Mouse (Mus musculus) T-helper 1 cell (primary cell): ENCODE data around the gene Cfap221.

Experiments used
- in situ Hi-C: fragments of 300-600 bp; cut with MboI, MseI; formaldehyde crosslinking; loops from one replicate; pipeline ENCODE4 v1.15.1; 2025; ENCODE audit warnings: high pct_unique_total_duplicates

The Cfap221 gene

DNA sequence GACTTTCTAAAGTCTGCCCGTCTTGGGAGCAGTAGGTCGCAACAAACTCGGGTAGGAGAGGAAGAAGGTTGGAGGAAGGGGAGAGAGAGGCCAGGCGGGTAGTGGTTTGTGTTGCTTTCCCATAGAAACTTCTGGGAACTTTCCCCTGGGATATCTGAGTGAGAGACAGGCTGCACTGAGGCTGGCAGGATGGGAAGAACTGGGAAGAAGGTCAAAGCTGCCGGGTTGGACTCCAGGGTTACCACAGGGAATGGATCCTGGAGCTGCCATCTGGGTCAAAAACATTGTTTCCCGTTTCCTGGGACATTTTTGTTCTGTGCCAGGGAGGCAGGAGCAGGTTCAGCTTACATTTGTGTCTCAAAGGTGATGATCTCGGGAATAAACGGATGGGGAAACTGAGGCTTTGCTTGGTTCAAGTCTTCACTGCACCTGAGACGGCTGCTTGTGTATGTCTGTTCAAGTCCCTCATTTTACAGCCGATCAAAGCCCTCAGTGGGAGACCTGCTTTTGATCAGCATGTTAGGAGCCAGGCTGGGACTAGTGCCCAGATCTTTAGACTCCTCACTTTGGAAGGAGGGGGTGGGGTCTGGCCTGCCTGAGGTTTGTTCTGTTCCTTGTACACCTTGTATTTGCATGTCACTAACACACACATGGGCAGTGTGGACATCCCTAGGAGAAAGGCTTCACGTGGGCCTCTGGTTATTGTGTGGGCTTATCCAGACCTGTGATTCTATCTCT, 11.0 kb upstream of the Cfap221 start:
- in situ Hi-C loops: no loop called here

DNA sequence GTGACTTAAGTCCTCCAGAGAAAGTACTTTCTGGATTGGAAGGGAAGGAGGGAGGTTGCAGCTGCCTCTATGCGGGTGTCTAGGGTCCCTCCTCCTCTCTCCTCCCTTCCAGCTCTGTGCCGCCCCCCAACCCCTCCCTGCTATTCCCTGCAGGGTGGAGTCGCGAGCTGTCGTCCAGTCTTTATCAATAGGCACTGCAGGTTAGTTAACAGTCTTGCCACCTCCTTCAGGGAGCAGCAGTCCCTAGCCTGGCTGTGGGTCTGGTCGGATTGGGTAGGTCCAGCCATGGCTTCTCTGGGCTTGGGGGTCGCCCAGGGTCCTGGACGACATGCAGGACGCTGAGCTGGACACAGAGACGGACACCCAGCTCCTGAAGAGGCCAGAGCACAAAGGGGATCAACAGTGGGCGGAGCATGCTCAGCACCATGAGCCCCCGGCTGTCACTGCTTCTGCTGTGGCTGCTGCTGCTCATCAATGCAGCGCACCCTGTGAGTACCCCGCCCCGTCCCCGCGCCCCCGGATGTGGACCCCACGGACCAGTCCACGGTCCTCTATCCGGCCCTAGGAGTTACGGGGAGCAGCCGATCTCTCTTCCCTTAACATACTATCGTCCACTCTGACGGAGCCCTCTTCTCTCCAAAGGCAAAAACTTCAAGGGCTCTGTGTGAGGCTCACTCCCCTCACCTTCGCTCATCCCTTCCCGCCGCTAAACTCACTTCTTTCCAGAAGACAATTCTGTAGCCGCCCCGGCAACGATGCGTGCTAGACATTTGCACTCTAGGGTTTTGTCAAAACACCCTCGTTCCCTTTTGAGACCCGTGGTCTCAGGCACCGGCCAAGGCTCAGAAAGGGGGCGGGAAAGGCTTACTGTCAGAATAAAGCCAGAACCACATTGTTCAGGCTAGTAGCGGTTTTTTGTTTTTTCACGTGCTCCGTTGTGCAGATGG, 10.1 kb upstream of the Cfap221 start, which contains the start of gene Sctr:
Gene Sctr (plus strand): TSS at position 51 of the 947 bp plus-strand sequence.
- in situ Hi-C loops: no loop called here

DNA sequence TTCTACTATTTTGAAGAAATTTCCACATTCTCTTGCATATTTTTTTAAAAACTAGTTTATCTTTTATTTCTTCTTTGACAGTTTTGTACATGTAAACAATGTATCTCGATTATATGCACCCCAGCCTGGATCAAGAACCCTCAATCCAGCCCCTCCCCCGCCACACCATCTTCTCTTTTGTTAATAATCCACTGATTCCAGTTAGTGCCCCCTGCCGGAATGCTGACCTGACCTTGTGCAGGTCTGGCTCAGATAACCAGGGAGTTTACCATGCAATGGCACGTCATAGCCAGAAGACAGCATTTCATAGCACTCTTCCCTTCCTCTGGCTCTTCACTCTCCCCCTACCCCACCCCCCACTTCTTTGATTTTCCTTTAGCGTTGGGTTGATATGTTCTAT, 610 bp upstream of the Cfap221 start:
- in situ Hi-C loops: no loop called here

DNA sequence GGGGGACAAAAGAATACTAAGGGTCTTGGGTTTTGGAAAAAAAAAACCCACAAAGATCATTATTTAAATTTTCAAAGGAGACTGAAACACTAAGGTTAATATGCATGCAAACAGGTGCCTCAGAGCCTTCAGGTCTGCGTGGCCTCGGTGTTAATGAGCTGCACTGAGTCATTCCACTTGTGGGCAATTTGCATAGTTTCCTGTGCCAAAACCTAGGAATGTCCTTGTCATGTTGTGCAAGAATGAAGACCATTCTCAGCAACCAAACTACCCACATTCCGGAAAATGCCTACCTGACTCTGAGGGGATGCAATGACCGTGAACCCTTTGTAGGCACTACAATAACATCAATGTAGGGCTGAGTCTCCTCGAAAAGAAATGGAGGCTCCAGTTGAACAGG, 10.5 kb downstream of the Cfap221 start:
- in situ Hi-C loops: no loop called here

DNA sequence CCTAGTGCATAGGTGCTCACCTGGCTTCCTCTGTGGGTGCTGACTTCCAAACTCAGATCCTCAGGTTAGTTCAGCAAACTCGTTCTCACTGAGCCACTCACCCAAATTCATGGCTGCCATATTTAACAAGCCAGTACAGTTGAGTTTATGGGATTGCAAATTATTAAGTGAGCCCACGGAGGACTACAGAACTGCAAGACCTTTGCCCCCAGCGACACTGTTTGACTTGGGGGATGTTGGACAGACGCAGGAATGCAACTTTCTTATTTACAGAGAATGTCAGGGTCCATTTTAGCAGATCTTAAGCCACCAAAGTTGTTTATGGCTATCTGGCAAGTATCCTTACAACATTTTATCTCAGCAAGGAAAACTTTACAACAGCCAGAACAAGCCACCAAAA, 21.9 kb downstream of the Cfap221 start:
- in situ Hi-C loops: no loop called here

DNA sequence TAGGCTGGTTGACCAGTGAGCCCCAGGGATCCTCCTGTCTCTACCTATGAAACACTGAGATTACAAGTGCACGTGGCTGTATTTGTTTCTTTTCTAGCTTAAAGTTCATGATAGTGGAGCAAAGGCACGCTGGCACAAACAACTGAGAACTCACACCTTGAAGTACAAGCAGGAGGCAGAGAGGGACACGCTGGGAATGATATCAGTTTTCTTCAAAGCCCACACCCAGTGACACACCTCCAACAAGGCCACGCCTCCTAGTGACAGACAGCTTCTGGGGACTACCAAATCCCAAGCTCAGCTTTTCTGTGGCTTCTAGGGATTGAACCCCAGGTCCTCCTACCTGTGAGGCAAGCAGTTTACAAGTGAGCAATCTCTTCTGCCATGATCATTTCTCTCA, 23.9 kb downstream of the Cfap221 start:
- in situ Hi-C loops: no loop called here

DNA sequence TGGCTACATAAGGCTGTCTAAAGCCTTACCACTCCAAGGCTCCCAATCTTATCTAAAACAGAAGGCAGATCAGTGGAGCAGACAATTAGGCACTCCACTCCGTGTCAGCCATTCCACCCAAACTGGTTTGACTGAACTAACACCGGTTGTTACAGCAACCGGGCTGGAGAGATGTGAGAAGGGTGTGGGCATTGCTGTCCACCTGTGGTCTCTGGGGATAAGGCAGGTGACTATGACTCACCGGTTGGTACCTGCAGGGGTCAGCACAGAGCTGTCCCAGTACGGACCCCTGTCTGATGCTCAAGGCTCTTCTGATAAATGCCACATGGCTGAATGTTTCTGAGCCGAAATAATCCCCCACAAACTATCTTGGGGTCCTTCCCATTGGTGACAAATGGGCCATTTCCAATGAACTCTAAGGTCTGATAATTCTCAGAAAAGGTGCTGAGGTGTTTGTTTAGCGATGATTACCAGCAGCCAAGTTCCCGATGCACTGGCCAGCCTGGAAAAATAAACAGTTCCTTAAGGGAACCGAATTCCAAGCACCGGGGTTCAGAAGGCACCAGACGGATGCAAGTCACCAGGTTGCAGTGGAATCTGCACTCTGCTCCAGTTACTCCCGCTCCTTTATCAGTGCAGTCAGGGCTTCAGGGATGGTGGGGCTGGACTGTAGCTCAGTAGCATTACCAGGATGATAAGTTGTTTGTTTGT, 31.1 kb downstream of the Cfap221 start:
- in situ Hi-C loops: no loop called here

DNA sequence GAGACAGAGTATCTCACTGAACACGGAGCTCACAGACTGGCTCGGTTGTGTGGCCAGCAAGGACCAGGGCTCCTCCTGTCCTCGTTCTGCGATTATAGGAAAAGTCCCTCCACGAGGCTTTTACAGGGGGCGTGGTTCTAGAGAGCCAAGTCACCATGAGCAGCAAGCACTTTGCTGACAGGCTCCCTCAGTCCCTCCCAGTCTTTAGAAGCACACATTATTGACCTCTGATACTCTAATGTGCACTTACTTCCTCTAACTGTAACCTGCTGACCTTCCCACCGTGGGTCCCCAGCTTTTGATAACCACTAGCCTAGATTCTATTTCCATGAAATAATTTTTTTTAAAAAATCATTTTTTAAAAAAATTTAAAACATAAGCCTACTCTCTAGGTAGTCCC, 37.1 kb downstream of the Cfap221 start:
- in situ Hi-C loops: no loop called here

DNA sequence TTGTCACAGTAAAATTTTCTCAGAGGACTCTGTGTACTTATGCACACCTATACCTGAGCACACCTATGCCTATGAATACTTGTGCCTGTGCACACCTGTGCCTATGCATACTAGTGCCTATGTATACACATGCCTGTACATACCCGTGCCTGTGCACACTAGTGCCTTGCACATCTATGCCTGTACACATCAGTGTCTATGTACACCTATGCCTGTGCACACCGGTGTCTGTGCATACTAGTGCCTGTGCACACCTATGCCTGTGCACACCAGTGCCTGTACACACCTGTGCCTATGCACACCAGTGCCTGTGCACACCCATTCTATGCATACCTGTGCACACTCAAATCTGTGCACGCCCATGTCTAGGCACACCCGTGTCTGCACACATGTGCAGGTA, 37.6 kb downstream of the Cfap221 start:
- in situ Hi-C loops: no loop called here

DNA sequence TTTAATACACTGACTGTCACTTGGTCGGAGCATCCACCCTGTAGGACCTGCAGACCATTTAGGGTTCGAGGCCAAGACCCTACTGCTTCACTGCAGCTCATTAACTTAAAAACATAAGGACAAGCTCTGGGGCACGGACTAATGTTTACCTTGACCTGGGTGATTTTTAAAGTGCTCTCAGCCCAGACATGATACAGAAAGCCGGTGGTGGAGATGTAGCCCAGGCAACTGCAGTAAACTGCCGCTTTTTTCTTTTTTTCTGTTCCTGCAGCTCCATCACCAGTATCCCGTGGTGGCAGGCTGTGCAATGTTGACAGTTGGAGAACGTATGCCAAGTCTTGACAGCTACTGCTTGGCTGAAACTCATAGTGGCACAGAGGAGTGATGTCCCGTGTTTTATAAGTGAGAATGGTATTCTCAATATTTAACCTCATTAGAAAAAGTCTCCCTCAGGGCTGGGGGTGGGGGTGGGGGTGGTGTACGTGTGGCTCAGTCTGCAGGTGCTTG, 39.3 kb downstream of the Cfap221 start:
- in situ Hi-C loops: no loop called here

DNA sequence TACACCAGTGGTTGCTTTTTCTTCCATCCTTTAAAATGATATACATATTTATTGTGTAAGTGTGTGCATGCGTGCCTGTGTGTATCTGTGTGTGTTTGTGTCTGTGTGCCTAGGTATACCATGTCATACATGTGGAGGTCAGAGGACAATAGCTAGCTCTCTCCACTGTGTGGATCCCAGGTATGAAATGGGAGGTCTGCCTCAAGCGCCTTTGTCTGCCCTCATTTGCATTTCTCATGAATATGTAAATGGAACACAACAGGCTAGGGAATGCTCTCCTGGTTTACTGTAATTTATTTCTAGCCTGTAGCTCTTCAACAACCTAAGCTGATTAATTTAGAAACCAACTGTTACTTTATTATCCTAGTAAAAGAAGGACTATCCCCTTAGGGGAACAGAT, 42.4 kb downstream of the Cfap221 start:
- in situ Hi-C loops: no loop called here

DNA sequence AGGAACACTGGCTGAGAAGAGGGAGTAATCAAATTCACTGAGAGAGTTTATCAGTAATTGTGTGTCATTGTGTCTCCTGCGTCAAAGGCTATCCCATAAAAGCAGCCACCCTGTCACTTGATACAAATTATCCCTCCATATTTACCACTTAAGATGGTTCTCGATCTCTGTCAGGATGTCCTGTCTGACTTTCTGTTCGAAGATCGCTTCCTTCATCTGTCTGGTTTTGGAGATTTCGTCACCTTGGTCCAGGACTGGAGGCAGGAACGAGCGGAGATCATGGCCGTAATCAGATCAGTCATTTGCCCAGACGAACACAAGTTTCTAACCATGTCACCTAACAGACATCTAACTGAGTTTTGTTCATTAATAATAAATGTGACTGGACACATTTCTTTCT, 43.6 kb downstream of the Cfap221 start:
- in situ Hi-C loops: no loop called here

DNA sequence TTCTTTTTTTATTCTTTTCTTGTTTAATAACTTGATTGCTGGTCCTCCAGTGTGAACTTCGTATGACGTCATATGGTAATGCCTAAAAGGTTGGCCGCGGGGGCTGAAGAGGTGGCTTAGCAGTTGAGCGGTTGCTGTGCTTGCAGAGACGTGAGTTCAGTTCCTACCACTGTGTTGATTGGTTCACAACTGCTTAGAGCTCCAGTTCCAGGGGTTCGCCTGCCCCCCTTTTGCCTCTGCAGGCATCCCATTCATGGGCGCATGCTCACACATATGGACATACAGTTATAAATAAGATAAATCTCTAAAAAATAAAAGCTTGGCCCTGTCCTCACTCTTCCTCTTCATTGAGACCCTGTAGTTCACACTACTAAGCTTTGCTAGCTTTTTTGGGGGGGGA, 46.9 kb downstream of the Cfap221 start:
- in situ Hi-C loops: no loop called here

DNA sequence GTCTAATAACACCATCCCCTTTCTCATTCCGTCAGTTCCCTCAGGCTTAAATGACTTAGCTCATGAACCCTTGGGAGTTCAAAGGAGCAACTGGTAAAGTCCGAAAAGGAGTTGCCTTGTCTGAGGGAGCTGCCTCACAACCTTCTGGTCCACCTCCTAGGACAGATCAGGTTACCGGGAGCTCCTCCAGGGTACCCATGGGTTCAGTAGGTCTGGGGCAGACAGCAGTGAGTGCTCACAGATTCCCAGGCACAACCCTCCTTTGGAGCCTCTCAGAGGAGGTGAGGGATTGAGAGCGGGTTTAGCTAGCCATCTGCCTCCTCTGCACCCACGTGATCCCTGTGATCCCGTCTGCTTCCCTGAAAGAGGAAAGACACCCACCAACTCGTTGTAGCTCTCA, 60.2 kb downstream of the Cfap221 start:
- in situ Hi-C loops: loop anchor here (25.0 kb wide), 1 partner anchor 850 kb away; no protein-coding TSS in a partner anchor

DNA sequence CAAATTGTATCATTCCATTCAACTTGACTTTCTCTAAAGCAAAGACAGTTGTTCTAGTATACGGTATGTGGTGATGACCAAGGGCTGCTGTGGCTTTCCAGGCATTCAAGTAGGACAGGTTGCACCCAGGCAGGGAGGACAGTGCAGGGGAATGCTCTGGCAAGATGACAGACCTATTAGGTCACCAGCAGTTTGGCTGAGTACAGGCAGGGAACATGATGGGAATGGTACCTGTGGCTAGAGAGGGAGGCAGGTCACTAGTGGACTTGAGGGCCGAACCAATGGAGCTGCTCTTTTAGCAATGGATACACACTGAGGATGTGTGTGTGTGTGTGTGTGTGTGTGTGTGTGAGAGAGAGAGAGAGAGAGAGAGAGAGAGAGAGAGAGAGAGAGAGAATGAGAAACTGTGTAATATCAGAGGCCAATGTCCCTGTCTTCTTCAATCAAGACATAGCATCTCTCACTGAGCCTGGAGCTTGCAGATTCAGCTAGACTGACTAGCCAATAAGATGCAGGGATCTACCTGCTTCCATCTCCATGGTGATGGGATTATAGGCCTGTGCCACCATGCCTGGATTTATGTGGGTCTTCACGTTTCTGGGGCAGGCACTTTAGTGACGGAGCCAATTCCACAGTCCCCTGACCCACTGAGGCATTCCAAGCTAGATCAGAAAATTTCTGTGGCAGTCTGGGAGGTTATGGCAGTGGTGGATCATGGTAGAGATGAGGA, 65.4 kb downstream of the Cfap221 start:
- in situ Hi-C loops: loop anchor here (25.0 kb wide), 1 partner anchor 844 kb away; no protein-coding TSS in a partner anchor

DNA sequence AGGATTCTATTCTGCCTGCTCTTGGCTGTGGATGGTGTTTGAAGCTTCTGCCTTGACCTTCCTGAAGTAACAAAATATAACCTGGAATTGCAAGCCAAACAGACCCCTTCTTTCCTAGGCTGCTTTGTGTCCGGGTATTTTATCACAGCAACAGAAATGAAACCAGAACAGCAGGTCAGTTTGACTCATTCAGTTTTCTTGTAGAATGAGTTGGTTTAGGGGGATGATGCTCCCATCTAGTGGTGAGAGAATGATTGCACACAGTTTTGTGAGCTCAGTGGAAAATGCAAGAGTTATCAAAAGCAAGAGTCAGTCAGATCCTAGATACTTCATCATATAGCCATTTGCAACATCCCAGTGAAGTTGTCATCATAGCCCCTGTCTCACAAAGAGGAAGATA, 67.3 kb downstream of the Cfap221 start:
- in situ Hi-C loops: loop anchor here (10.0 to 25.0 kb wide), 2 partner anchors 842 to 1645 kb away; no protein-coding TSS in a partner anchor

DNA sequence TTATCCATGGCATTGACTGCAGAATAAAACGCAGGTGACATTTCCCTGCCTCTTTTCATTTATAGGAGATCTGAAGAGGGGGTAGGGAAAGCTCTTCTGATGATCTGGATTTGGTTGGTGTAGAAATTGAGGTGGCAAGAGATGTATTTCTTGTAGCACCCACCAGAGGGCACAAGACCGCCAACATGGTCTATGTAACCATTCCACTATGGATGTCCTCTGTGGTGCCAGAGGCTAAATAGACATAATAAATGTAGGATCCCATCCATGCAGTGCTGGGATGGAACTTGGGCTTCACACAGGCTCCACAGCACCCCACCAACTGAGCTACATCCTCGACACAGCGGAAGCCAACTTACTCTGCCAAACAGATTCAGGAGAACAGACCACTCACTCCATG, 77.7 kb downstream of the Cfap221 start:
- in situ Hi-C loops: no loop called here

DNA sequence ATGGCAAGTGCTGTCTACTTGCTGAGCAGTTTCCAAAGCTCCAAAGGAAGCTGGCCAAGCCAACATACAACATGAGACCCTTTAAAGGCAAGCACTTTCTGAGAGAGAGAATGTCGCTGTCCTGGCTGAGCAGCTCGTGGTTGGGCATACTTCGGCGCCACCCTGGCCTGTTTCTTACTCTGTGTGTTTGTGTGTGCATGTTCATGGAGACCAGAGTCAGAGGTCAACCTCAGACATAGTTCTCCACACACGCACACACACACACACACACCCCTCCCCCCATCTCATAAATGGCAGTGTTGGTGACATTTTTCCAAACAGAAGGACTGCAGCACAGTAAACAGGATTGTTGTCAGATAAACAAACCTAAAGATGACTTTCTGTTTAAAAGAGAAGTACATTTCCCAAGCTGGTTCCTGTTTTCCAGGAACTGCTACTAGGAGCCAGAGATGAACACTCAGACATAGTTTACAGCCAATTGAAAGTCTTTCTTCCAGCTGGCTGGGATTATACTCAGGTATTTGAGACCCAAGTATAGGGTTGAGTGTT, 80.1 kb downstream of the Cfap221 start:
- in situ Hi-C loops: no loop called here

DNA sequence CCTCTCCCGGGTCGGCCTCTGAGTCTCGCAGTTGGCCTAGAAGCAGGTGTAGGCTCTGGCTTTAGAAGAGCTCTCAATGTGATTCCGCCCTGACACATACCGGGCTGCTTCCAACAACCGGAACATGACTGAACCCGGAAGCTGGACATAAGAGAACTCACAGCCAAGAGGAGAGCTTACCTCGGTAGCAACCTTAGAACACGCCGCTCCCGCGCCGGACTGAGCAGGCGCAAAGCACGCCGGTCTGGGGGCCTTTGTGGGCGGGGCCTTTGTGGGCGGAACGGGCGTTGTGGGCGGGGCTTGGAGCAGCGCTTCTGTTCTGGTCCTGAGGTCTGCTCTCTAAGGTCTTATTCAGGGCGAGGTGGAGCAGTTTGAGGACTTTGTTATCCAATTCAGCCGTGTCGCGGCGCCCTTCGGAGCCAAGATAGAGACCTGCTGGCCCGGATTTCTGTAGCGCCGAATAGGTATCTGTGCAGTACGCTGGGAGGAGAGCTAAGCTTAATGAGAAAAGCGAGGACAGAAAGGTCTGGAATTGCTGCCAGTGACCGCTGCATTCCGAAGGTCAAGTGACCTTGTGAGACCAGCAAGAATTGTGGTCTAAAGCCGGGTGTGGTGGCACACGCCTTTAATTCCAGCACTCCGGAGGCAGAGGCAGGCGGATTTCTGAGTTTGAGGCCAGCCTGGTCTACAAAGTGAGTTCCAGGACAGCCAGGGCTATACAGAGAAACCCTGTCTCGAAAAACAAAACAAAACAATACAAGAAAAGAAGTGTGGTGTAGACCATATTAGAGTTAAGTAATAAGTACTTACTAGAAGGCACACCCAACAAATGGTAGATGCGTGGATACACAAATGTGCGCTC, 83.8 kb downstream of the Cfap221 start, which contains the start of gene Tmem177:
Gene Tmem177 (minus strand): TSS at position 256 of the 862 bp plus-strand sequence.
- in situ Hi-C loops: no loop called here
